Mouse (Mus musculus): ENCODE results near the gene Tmem132d. TPM values are rescaled to one million over a fixed set of nuclear protein-coding genes. Genes with fewer than 3 reads are reported as not detected.

Gene Tmem132d
- polyA plus RNA-seq, 1 experiment from 2014 or later: 3.3 TPM

DNA sequence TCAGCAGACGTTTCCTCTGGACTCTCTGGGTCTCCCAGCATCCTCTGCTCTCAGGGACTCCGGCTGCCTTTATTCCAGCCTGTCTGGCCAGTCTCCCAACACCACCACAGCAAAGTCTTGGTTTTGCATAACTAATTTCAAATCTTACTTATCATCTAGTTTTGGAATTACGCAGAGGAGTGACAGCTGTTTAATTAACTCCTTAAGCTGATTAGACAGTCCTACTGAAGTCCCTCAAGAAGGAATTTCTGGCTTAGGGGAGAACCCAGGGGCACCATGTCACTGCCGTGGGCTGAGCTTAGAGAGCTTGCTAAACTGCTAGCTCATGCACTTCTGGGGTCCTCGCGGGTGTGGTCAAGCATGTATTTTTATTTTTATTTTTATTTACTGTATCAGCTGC lies 558.4 kb downstream of the Tmem132d start:
- ATAC-seq (ENCODE audit: insufficient read depth) (no peak), DNase-seq (no peak)
- no peaks in the 10 kb centered on the region for H3K36me3 ChIP-seq (ENCODE audit: insufficient read depth)
- H3K4me3 ChIP-seq (ENCODE audit: low read depth, low read length): no peak overlapping the region
- no peak overlapping the region for H3K9ac ChIP-seq
- H3K4me1 ChIP-seq (ENCODE audit: insufficient read depth): no peaks in the 10 kb centered on the region
- 69% methylated on average over 6 of the region's 6 CpGs for WGBS
- no peak for TF ChIP-seq CTCF (IDR thresholded peaks at IDR 0.05; ENCODE audit: low read depth)
- H3K27ac ChIP-seq (ENCODE audit: low read depth): no peak overlapping the region
- no peaks in the 10 kb centered on the region for H3K9me3 ChIP-seq (ENCODE audit: low read depth, low read length)
- no peak overlapping the region for H3K4me2 ChIP-seq
- no peaks in the 10 kb centered on the region for H3K27me3 ChIP-seq (ENCODE audit: insufficient read depth, low read length)

DNA sequence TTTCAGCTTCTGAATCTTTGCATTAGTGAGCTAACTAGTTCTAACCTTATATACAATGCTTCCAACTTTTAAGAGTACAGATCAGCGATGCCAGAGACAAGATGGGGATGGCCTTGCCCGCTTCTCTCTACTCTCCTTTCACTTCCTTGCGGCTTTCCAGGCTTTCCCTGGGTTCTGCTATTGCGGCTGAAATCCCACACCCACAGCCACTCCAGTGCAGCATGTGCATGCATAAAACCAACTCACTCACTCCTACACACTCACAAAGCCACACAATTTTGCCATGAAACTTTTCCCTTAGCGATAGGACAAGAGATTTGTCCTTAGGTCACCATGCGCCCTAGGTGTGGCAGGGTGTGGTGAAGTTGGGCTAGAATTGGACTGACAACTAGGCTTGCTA lies 567.7 kb downstream of the Tmem132d start:
- Histone ChIP-seq H3K4me2 (no peak overlapping the region), H3K4me3 (ENCODE audit: low read depth, low read length) (no peak overlapping the region), H3K27me3 (ENCODE audit: insufficient read depth, low read length) (no peaks in the 10 kb centered on the region), H3K9ac (no peak overlapping the region), H3K36me3 (ENCODE audit: insufficient read depth) (no peaks in the 10 kb centered on the region), H3K4me1 (ENCODE audit: insufficient read depth) (no peaks in the 10 kb centered on the region), H3K27ac (ENCODE audit: low read depth) (no peak overlapping the region), H3K9me3 (ENCODE audit: low read depth, low read length) (no peaks in the 10 kb centered on the region)
- no peak for TF ChIP-seq CTCF (IDR thresholded peaks at IDR 0.05; ENCODE audit: low read depth)
- 80% methylated on average over 6 of the region's 6 CpGs for WGBS
- ATAC-seq (ENCODE audit: insufficient read depth) (no peak), DNase-seq (no peak)

DNA sequence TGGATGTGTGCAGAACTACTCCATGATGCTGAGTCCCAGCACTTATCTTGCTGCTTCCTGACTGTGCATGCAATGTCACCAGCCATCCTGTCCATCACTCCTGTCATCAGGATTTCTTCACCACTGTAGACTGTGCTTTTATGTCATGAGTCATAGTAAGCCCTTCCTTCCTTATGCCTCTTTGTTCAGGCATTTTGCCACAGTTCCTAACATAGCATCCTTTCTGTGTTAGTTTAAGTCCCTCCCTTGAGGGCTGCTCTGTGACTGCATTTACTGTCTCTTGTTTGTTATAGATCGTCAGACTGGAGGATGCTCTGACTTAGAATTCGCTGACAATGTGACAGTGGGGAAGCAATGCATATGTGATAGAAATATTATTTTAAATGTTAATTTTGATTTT lies 573.2 kb downstream of the Tmem132d start:
- no peak overlapping the region for H3K4me2 ChIP-seq
- H3K27me3 ChIP-seq (ENCODE audit: insufficient read depth, low read length): no peaks in the 10 kb centered on the region
- no peak overlapping the region for H3K4me3 ChIP-seq (ENCODE audit: low read depth, low read length)
- no peaks in the 10 kb centered on the region for H3K4me1 ChIP-seq (ENCODE audit: insufficient read depth)
- no peak overlapping the region for H3K9ac ChIP-seq
- 75% methylated on average over 2 of the region's 2 CpGs for WGBS
- H3K36me3 ChIP-seq (ENCODE audit: insufficient read depth): no peaks in the 10 kb centered on the region
- TF ChIP-seq CTCF (IDR thresholded peaks at IDR 0.05; ENCODE audit: low read depth): no peak
- DNase-seq: no peak
- no peaks in the 10 kb centered on the region for H3K9me3 ChIP-seq (ENCODE audit: low read depth, low read length)
- ATAC-seq (ENCODE audit: insufficient read depth): no peak
- no peak overlapping the region for H3K27ac ChIP-seq (ENCODE audit: low read depth)

DNA sequence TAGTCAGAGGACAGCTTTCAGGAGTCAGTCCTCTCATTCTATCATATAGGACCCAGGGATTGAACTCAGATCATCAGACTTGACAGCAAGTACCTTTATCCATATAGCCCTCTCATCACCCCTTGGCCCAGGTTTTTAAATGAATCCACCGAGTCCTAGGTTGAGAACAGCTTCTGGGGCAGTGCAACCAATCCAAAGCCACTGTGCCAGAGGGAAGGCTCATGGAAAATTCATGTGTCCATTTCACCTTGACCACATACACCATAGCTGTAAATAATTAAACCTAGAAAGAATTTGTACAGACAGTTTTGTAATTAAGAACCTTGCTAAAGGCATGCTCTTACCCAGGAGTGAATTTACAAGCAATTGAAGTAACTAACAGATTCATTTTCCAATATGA lies 580.6 kb downstream of the Tmem132d start:
- no peaks in the 10 kb centered on the region for H3K9me3 ChIP-seq (ENCODE audit: low read depth, low read length)
- no peak overlapping the region for H3K4me2 ChIP-seq
- no peaks in the 10 kb centered on the region for H3K27me3 ChIP-seq (ENCODE audit: insufficient read depth, low read length)
- no peaks in the 10 kb centered on the region for H3K36me3 ChIP-seq (ENCODE audit: insufficient read depth)
- no peaks in the 10 kb centered on the region for H3K4me1 ChIP-seq (ENCODE audit: insufficient read depth)
- no peak overlapping the region for H3K4me3 ChIP-seq (ENCODE audit: low read depth, low read length)
- H3K27ac ChIP-seq (ENCODE audit: low read depth): no peak overlapping the region
- DNase-seq (no peak), ATAC-seq (ENCODE audit: insufficient read depth) (no peak)
- no peak for TF ChIP-seq CTCF (IDR thresholded peaks at IDR 0.05; ENCODE audit: low read depth)
- 71% methylated on average over 1 of the region's 1 CpGs for WGBS
- no peak overlapping the region for H3K9ac ChIP-seq

DNA sequence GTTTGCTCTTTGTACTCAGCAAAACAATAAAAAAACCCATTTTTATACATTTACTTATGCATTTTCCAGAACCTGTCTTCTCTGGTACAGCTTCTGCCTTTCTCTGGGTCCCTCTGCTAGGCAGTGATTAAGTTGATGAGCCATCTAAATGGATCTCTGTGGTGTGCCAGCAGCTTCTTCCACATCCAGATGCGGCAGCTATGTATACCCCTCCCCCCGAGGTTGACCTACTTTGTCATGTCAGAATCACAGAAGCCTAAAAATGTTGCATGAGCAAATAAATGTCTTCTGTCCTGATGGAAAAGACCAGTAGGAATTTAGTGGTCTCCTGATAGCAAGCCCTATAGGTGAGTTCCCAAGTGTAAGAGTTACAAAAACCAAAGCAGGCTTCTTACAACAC lies 601.1 kb downstream of the Tmem132d start:
- H3K4me1 ChIP-seq (ENCODE audit: insufficient read depth): no peaks in the 10 kb centered on the region
- no peak overlapping the region for H3K9ac ChIP-seq
- WGBS: 86% methylated on average over 2 of the region's 2 CpGs
- TF ChIP-seq CTCF (IDR thresholded peaks at IDR 0.05; ENCODE audit: low read depth): no peak
- H3K27me3 ChIP-seq (ENCODE audit: insufficient read depth, low read length): no peaks in the 10 kb centered on the region
- ATAC-seq (ENCODE audit: insufficient read depth) (no peak), DNase-seq (no peak)
- no peaks in the 10 kb centered on the region for H3K36me3 ChIP-seq (ENCODE audit: insufficient read depth)
- H3K9me3 ChIP-seq (ENCODE audit: low read depth, low read length): no peaks in the 10 kb centered on the region
- no peak overlapping the region for H3K4me2 ChIP-seq
- H3K27ac ChIP-seq (ENCODE audit: low read depth): no peak overlapping the region
- H3K4me3 ChIP-seq (ENCODE audit: low read depth, low read length): no peak overlapping the region

DNA sequence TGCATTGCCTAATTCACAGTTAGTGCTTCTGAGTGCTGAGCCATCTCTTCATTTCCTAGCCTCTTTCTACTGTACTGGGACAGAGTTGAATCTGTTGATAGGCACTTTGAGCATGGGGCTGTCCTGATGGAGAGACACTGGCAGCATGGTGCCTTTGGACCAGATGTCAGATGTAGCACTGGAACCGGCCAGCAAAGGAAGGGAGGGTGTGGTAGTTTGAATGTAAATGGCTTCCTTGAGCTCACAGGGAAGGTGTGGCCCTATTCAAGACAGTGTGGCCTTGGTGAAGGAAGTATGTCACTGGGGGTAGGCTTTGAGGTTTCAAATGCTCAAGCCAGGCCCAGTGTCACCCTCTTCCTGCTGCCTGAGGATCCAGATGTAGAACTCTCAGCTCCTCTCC lies 602.0 kb downstream of the Tmem132d start:
- H3K4me3 ChIP-seq (ENCODE audit: low read depth, low read length): no peak overlapping the region
- ATAC-seq (ENCODE audit: insufficient read depth) (no peak), DNase-seq (no peak)
- no peaks in the 10 kb centered on the region for H3K9me3 ChIP-seq (ENCODE audit: low read depth, low read length)
- H3K27ac ChIP-seq (ENCODE audit: low read depth): no peak overlapping the region
- no peak for TF ChIP-seq CTCF (IDR thresholded peaks at IDR 0.05; ENCODE audit: low read depth)
- no peak overlapping the region for H3K4me2 ChIP-seq
- no peaks in the 10 kb centered on the region for H3K36me3 ChIP-seq (ENCODE audit: insufficient read depth)
- H3K27me3 ChIP-seq (ENCODE audit: insufficient read depth, low read length): no peaks in the 10 kb centered on the region
- 70% methylated on average over 1 of the region's 1 CpGs for whole genome bisulfite sequencing
- no peak overlapping the region for H3K9ac ChIP-seq
- H3K4me1 ChIP-seq (ENCODE audit: insufficient read depth): no peaks in the 10 kb centered on the region

DNA sequence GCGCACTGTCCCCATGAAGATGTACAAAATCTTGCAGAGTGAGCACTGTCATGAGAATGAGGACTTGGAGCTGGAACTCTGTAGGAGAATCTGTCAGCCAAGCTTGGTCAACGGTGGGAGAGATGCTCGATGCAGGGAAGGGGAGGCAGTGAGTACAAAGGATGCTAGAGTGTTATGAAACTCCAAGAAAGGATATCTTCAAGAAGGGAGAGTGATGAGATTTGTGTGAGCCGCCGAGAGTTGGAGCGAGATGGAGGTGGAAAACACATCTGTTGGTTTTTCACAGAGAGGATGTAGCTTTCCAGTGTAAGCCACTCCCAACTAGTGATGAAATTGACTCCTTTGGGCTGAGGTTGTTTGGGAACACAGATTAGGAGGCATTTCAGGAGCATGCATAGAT lies 604.1 kb downstream of the Tmem132d start:
- Histone ChIP-seq H3K36me3 (ENCODE audit: insufficient read depth) (no peaks in the 10 kb centered on the region), H3K4me3 (ENCODE audit: low read depth, low read length) (no peak overlapping the region), H3K27ac (ENCODE audit: low read depth) (no peak overlapping the region), H3K4me2 (no peak overlapping the region), H3K27me3 (ENCODE audit: insufficient read depth, low read length) (no peaks in the 10 kb centered on the region), H3K9me3 (ENCODE audit: low read depth, low read length) (no peaks in the 10 kb centered on the region), H3K9ac (no peak overlapping the region), H3K4me1 (ENCODE audit: insufficient read depth) (no peaks in the 10 kb centered on the region)
- WGBS: 88% methylated on average over 6 of the region's 6 CpGs
- ATAC-seq (ENCODE audit: insufficient read depth) (no peak), DNase-seq (no peak)
- no peak for TF ChIP-seq CTCF (IDR thresholded peaks at IDR 0.05; ENCODE audit: low read depth)

DNA sequence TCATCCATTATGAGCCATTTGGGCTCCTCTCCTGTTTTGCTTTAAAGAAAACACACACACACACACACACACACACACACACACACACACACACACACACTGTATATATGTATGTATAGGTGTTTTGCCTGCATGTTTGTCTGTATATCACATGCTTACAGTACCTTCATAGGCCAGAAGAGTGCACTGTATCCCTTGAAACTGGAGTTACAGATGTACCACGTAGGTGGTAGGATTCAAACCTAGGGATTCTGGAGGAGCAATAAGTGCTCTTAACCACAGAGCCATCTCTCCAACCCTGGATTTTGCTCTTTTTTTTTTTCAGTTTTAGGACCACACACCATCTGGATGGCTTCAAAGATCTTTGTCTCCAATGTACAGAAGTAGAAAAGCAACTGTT lies 610.9 kb downstream of the Tmem132d start:
- 24% methylated on average over 1 of the region's 1 CpGs for WGBS
- H3K9ac ChIP-seq: no peak overlapping the region
- H3K4me2 ChIP-seq: no peak overlapping the region
- H3K4me1 ChIP-seq (ENCODE audit: insufficient read depth): no peaks in the 10 kb centered on the region
- no peak overlapping the region for H3K4me3 ChIP-seq (ENCODE audit: low read depth, low read length)
- peak; percentile 36 for TF ChIP-seq CTCF (IDR thresholded peaks at IDR 0.05; ENCODE audit: low read depth)
- DNase-seq: peak; percentile 24
- H3K27me3 ChIP-seq (ENCODE audit: insufficient read depth, low read length): no peaks in the 10 kb centered on the region
- no peaks in the 10 kb centered on the region for H3K36me3 ChIP-seq (ENCODE audit: insufficient read depth)
- ATAC-seq (ENCODE audit: insufficient read depth): no peak
- H3K9me3 ChIP-seq (ENCODE audit: low read depth, low read length): no peaks in the 10 kb centered on the region
- no peak overlapping the region for H3K27ac ChIP-seq (ENCODE audit: low read depth)

Data from lung, embryonic 14.5 days (tissue).